Mouse (Mus musculus) mouse embryonic stem cell (cell line): ENCODE data around the gene Gpr141.

Source experiments
- in situ Hi-C, 2 experiments: fragments of 300-500 bp; cut with MboI; formaldehyde crosslinking; loops; 1 replicate in 1 of 2; 3 replicates in 1 of 2; pipeline ENCODE4 v1.14.3; 2019 to 2020; ENCODE audit warnings: low sequenced_read_pairs in 2 of 2, low pct_unique_long_range_greater_than_20kb in 1 of 2, mixed read lengths in 1 of 2; ENCODE audit not compliant: unreplicated experiment in 1 of 2

Gene Gpr141

DNA sequence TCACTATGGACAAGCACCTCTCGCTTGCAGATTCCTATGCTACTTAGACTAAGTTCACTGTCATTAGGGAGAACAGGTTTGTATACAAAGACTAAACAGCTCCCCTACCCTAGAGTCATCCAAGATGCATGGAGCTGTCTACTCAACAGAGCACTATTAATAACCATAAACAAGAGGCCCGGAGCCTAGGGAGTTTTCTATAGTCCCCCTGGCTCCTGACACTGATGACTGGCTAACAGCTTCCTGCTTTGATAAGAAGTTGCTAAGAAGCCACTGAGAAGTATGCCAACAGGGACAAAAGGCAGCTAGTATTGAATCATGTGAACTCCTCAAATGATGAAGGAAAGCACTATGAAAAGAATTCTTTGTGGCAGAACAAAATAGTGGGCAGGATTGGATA, 78.3 kb downstream of the Gpr141 start:
- in situ Hi-C loops: no loop called here

DNA sequence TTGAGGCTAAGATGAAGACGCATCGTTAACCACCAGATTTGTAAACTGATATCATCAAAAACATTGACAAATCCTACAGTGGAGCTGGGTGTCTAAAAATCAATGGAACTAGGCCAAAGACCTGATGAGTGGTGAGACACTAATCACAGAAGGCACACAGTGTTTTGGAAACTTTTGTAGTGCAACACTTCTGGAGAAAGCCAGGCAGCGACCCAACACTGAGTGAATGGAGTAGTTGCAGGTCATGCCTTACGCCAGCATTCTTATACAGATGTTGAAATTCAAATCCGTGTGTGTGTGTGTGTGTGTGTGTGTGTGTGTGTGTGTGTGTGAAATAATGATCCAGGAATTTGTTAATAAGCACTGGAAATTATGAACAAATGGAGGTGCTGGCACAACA, 79.5 kb downstream of the Gpr141 start:
- in situ Hi-C loops: no loop called here

- in situ Hi-C loops: no loop called here
Observed at GRCm38 (mm10) chr13:19734597-19734996, 89.5 kb downstream of the Gpr141 start.

DNA sequence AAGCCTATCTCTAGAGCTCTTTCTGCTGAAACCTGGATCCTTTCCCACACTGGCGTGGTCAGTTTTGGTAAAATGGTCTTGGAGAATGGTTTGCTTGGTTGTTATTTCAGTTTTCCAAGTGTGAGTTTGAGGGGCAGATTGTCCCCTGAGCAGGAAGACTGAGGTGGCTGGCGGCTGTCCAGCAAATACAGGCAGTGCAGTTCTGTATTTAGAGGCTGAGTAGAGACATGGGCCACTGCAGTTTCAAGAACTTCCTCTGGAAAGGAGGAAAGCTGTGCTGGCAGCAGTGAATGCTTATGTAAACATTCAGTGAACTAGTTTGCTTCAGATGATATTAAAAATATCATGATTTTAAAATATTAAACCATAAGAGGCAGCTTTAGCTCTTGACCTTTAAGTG, 93.2 kb downstream of the Gpr141 start:
- in situ Hi-C loops: no loop called here

- in situ Hi-C loops: loop anchor here in 1 of 2 experiments (25.0 kb wide), 1 partner anchor 568 kb away; no protein-coding TSS in a partner anchor
Observed at GRCm38 (mm10) chr13:19718954-19719353, 105.1 kb downstream of the Gpr141 start.

DNA sequence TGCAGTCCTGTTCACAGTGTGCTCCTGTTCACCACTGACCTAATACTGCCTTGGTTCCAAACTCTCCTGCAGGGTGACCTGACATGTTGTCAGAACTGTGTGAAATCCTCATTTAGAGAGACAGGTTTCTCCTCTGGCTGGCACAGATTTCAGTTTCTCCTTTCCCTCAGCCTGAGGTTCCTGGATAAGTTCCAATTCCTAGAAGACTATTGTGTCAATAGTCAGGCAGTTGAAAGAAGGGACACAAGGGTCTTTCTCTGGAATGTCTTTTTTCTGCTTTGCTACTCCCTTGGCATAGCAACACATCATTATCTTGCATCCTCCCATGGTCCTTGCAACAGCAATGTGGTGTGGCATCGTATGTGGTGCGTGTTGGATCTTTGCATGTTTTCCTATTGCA, 106.9 kb downstream of the Gpr141 start:
- in situ Hi-C loops: loop anchor here in 1 of 2 experiments (25.0 kb wide), 1 partner anchor 570 kb away; no protein-coding TSS in a partner anchor

GRCm38 (mm10) chr13:19703806-19704205, 120.3 kb downstream of the Gpr141 start:
- in situ Hi-C loops: loop anchor here in 1 of 2 experiments (25.0 kb wide), 1 partner anchor 583 kb away; no protein-coding TSS in a partner anchor

- in situ Hi-C loops: loop anchor here in 1 of 2 experiments (25.0 kb wide), 1 partner anchor 586 kb away; no protein-coding TSS in a partner anchor
Observed at GRCm38 (mm10) chr13:19701443-19702078, 122.5 kb downstream of the Gpr141 start.

GRCm38 (mm10) chr13:19700733-19701442, 123.2 kb downstream of the Gpr141 start:
- in situ Hi-C loops: loop anchor here in 1 of 2 experiments (25.0 kb wide), 1 partner anchor 586 kb away; no protein-coding TSS in a partner anchor
